Mouse (Mus musculus): ENCODE results near the gene Ggact.

Ggact gene

DNA sequence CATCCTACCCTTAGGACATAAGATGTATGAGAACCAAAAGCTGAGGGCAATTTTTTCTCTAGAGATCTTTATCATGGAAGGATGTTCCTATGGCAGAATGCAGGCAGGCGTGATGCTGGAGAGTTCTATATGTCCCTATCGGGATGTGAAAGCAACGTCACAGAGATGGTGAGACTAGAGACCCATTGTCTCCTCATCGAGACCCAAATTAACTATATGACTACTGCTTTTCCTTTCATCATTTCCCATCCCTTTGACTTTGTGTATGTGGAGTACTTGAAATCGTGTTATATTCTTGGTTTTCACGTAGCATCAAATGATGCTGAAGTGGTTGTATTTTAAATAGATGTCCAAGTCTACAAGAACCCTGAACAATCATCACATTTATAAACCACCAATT, at the start of gene Ggact:
TSS of gene Ggact (minus strand) at position 101 of the 400 bp plus-strand sequence.
- in situ Hi-C loops (cut with MboI; ENCODE audit: low sequenced_read_pairs): no loop called here

GRCm38 (mm10) chr14:122957941-122958340, 44.4 kb upstream of the Ggact start:
- in situ Hi-C loops (cut with MboI; ENCODE audit: low sequenced_read_pairs): loop anchor here (25.0 kb wide), 1 partner anchor 354 kb away; no protein-coding TSS in a partner anchor

- in situ Hi-C loops (cut with MboI; ENCODE audit: low sequenced_read_pairs): loop anchor here (25.0 kb wide), 1 partner anchor 359 kb away; no protein-coding TSS in a partner anchor
These were observed 39.8 kb upstream of the Ggact start for GRCm38 (mm10) chr14:122953331-122953730.

DNA sequence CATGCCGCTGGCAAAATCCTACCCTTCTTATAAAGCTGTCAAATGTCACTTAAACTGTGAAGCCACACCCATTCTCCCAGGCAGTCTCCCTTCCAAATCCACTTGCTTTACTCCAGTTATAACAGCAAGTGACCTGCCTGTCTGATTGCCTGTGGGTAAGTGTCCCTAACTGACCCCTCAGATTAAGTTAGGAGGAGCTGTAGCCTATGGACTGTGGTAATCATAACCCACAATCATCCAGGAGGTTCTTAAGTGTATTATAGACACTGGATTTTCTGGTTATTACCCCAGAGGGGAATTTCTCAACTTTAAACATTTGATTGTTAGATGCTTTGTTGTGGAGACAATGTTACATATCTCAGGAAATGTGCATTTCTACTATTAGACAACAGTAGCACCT, 39.0 kb upstream of the Ggact start:
- in situ Hi-C loops (cut with MboI; ENCODE audit: low sequenced_read_pairs): loop anchor here (25.0 kb wide), 1 partner anchor 360 kb away; no protein-coding TSS in a partner anchor

DNA sequence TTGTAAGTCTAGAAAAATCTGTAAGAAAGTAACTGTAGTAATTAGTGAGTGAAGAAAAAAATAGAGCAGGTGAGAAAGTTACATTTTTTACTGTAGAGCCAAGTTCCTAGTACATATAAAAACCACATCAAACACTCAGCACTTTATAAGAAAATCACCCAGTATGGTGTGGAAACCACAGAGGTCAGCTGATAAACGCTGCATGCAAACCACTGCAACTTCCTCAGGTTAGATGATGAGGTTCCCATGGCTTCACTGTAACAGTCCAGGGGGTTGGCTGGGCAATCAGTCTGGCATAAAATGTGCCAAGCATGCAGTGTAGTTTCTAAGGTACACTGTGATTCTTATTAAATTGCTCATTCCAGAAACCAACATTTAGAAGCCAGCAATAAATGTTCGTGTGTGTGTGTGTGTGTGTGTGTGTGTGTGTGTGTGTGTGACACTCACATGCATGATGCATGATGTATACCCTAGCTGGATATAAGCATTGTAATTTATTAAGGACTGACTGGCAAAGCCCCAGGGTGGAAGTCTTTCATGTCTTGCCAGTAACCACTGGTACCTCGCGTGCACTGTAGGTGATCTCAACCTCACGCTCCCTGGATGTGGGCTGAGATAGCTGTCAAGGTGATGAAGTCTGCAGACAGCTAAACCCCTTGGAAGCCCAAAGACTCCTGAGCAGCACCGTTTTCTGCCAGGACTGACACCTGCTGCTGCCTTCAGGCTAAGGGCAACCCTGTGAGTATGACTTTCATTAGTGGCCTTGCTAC, 38.3 kb upstream of the Ggact start:
- in situ Hi-C loops (cut with MboI; ENCODE audit: low sequenced_read_pairs): loop anchor here (25.0 kb wide), 1 partner anchor 360 kb away; no protein-coding TSS in a partner anchor

- in situ Hi-C loops (cut with MboI; ENCODE audit: low sequenced_read_pairs): loop anchor here (25.0 kb wide), 1 partner anchor 361 kb away; no protein-coding TSS in a partner anchor
These were observed 37.4 kb upstream of the Ggact start for GRCm38 (mm10) chr14:122950915-122951314.

DNA sequence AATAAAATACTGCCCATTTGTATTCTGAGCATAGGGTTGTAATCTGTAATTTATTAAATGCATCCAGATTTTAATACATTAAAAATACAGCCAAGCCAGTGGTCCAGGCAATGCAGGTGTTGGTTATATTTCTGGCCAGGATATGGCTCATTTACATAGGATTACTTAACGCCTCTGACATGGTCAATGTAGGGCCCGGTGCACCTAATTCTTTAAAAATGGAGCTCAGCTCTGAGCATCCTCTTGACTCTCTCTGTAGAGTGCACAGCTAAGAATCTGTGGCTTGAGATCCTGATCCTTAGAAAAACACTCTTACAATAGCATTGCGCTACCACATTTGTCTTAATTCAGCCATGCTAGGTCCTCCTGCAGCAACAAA, 29.9 kb upstream of the Ggact start:
- in situ Hi-C loops (cut with MboI; ENCODE audit: low sequenced_read_pairs): no loop called here

- in situ Hi-C loops (cut with MboI; ENCODE audit: low sequenced_read_pairs): no loop called here
These were observed 29.4 kb upstream of the Ggact start for GRCm38 (mm10) chr14:122942757-122943474.

DNA sequence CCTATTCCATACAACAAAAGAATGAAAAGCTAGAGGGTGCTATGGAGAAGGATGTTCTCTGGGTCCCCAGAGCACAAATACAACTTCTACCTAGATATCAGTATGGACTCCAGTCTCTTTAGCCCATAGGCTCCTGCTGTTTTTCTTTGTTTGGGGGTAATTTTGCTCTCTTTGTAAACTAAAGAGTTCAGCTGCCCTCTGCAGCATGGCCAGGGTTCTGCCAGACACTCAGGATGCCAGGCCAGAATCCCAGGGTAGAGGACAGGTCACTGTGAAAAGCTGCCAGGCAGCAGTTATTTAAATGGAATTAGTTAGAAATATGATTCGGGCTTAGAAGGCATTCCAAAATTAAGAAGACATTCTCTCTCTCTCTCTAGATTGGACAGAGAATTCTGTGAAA, 22.9 kb upstream of the Ggact start:
- in situ Hi-C loops (cut with MboI; ENCODE audit: low sequenced_read_pairs): no loop called here

DNA sequence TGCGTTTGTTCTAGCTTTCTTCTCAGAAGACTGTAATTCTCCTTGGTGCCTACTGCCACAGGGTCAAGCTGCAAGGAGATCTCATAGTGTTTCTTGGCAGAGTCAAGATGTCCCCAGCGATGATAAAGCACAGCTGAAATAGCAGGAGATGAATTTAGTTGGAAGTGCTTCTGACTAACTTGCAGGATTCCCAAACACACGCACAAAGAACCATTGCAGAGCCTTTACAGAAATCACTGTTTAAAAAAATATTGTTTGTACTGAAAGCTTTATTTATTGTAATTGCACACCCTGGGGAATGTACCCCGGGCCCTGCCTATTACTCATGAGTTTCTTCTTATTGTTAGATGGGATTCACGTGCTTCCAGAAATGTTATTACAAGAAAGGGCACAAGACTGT, 6.5 kb upstream of the Ggact start:
- in situ Hi-C loops (cut with MboI; ENCODE audit: low sequenced_read_pairs): no loop called here

- in situ Hi-C loops (cut with MboI; ENCODE audit: low sequenced_read_pairs): no loop called here
These were observed 4.1 kb upstream of the Ggact start for GRCm38 (mm10) chr14:122917676-122918075.

GRCm38 (mm10) chr14:122912812-122913498, 602 bp downstream of the Ggact start:
- in situ Hi-C loops (cut with MboI; ENCODE audit: low sequenced_read_pairs): no loop called here

DNA sequence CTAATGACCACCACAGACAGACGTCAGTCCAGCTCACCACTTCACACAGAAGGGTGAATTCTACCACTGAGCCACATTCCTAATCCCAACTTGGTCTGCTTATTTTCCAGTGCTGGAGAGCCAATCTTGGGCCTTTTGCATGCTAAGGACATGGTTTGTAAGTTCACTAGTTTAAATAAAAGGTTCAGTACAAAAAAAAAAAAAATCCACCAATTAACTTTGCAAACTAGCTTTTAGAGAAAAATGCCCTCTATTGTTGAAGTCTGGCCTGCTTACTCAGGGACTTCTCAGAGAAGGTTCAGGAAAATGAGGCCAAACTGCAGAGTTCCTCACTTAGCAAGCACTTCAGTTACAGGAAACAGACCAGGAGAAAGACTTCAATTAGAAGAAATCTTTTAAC, 1.4 kb downstream of the Ggact start:
- in situ Hi-C loops (cut with MboI; ENCODE audit: low sequenced_read_pairs): no loop called here

- in situ Hi-C loops (cut with MboI; ENCODE audit: low sequenced_read_pairs): no loop called here
These were observed 2.3 kb downstream of the Ggact start for GRCm38 (mm10) chr14:122911265-122911664.

DNA sequence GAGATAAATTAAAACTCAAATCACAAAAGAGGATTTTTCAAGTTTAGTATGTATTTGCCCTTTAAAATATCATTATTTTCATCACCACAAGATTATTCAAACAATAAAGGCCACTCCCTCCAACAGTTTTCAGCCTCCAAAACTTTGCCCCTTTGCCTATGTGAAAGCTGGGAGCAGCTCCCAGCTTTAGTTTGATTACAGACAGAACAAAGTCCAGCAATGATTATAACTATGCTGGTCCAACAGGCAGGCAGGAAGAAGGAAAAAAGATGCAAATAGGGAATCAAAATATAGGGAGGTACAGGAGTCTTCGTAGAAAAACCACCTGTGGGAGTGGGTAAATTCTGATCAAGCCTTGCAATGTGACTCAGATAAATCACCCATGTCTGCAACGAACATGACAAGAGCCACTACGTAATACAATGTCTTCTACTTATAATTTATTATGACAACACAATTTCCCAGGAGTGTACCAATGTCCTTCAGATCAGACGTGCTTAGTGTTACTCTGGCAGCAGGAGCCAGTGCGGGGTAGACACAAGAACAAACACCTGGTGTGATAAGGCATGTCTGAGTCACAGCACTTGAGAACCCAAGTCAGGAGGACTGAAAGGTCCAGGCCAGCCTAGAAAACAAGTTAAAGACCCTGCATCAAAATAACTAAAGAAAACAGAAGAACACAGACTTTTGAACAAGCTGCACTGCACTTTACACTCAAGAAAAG, 4.0 kb downstream of the Ggact start:
- in situ Hi-C loops (cut with MboI; ENCODE audit: low sequenced_read_pairs): no loop called here

DNA sequence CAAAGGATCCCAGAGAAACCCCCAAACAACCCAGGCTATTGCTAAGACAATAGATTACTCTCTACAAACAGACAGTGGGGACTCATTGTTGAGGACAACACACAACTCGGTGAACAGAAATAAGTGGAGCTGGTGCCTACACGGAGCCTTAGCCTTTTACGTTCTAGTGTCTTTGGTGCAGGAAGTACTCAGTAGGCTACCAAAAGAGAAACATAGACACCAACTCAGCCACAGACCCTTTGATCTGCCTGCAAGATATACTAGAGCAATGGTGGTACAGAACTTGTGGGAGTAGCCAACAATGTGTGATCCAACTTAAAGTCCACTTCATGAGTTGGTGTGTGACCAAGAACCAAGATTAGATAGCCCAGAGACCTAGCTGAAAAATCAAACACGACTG, 5.5 kb downstream of the Ggact start:
- in situ Hi-C loops (cut with MboI; ENCODE audit: low sequenced_read_pairs): no loop called here

GRCm38 (mm10) chr14:122905007-122905406, 8.6 kb downstream of the Ggact start:
- in situ Hi-C loops (cut with MboI; ENCODE audit: low sequenced_read_pairs): no loop called here

- in situ Hi-C loops (cut with MboI; ENCODE audit: low sequenced_read_pairs): no loop called here
These were observed 9.6 kb downstream of the Ggact start for GRCm38 (mm10) chr14:122903923-122904351.

DNA sequence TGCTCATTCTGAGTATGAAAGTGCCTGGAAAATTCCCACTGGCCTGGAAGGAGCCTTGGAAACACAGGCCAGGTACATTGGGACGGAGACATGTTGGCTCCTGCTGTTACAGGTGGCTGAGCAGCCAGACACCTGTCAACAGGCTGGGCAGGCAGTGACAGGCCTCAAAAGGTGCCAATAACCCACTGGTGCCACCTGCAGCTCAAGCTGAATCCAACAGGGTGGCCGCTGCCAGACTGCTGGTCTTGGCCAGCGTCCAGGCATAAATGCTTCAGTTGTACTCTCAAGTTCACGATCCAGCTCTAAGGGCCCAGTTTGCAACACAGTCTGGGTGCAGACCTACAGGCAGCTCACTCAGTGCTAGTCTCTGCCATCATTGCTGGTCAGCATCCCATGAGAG, 10.7 kb downstream of the Ggact start:
- in situ Hi-C loops (cut with MboI; ENCODE audit: low sequenced_read_pairs): no loop called here

GRCm38 (mm10) chr14:122902136-122902535, 11.4 kb downstream of the Ggact start:
- in situ Hi-C loops (cut with MboI; ENCODE audit: low sequenced_read_pairs): no loop called here

GRCm38 (mm10) chr14:122901715-122902114, 11.8 kb downstream of the Ggact start:
- in situ Hi-C loops (cut with MboI; ENCODE audit: low sequenced_read_pairs): no loop called here
